Mouse (Mus musculus): Measurements from ENCODE around the gene Zfp423. TPM values are rescaled to one million over a fixed set of nuclear protein-coding genes. Genes with fewer than 3 reads are reported as not detected.

Zfp423 gene
- polyA plus RNA-seq, 1 experiment = 6.4 TPM

GRCm38 (mm10) chr8:87953473-87953872 lies 5.9 kb downstream of the Zfp423 start:
- Histone ChIP-seq H3K4me1 (ENCODE audit: control insufficient read depth, insufficient read depth, low read length) (no peaks in the 10 kb centered on the region), H3K4me3 (replicated peaks; ENCODE audit: extremely low read depth, low read depth, low read length) (no peak overlapping the region)
- 68% methylated on average over 5 of the region's 5 CpGs for WGBS
- no peak for DNase-seq
- no peak for TF ChIP-seq POLR2A (IDR thresholded peaks at IDR 0.05; ENCODE audit: borderline replicate concordance, extremely low read depth, low read depth, low read length)
- TF ChIP-seq CTCF (IDR thresholded peaks at IDR 0.05; ENCODE audit: insufficient read depth, low read length) = no peak

GRCm38 (mm10) chr8:87952298-87952697 lies 7.1 kb downstream of the Zfp423 start:
- WGBS = 82% methylated on average over 6 of the region's 6 CpGs
- Histone ChIP-seq H3K4me1 (ENCODE audit: control insufficient read depth, insufficient read depth, low read length) (no peaks in the 10 kb centered on the region), H3K4me3 (replicated peaks; ENCODE audit: extremely low read depth, low read depth, low read length) (no peak overlapping the region)
- no peak for DNase-seq
- TF ChIP-seq CTCF (IDR thresholded peaks at IDR 0.05; ENCODE audit: insufficient read depth, low read length) (no peak), POLR2A (IDR thresholded peaks at IDR 0.05; ENCODE audit: borderline replicate concordance, extremely low read depth, low read depth, low read length) (no peak)

DNA sequence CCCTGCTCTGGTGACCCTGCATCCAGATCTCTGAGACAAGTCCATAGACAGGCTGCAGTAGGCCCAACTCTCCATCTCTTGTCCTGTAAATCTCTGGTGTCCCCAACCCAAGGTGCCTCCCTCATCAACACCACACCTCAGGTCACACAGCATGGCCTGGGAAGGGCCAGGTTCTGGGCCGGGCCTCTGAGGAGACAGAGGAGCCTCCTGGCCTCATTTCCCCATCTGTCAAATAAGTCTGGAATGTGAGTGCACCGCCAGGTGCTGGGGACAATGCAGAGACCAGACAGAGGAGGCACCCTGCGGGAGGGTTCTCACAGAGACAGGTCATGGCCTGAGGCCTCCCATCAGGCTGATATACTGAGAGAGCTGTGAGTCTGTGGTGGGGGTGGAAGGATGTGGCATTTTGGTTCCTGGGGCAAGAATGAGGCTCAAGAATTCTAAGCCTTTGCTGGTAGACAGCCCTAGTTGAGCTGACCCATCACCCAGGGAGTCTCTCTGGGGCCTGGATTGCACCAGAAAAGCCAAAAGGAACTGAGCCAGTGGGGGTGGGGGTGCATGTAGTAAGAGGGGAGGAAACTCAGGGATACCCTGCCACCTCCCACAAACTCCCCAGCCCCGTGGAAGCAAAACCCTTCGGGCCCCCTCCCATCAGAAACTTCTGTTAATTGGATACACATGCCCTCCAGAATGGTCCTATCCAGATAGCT lies 15.0 kb downstream of the Zfp423 start:
- DNase-seq = no peak
- 62% methylated on average over 5 of the region's 5 CpGs for WGBS

GRCm38 (mm10) chr8:87943651-87944091 lies 15.7 kb downstream of the Zfp423 start:
- 14% methylated on average over 42 of the region's 42 CpGs for WGBS
- peaks cover 2% of the 10 kb centered on the region for H3K4me1 ChIP-seq (ENCODE audit: control insufficient read depth, insufficient read depth, low read length)
- DNase-seq = no peak

More for the DNA sequence above, 15.0 kb downstream of the Zfp423 start:
- Histone ChIP-seq H3K4me3 (replicated peaks; ENCODE audit: extremely low read depth, low read depth, low read length) (no peak overlapping the region), H3K4me1 (ENCODE audit: control insufficient read depth, insufficient read depth, low read length) (peaks cover 2% of the 10 kb centered on the region)
- TF ChIP-seq POLR2A (IDR thresholded peaks at IDR 0.05; ENCODE audit: borderline replicate concordance, extremely low read depth, low read depth, low read length) = no peak
- TF ChIP-seq CTCF (IDR thresholded peaks at IDR 0.05; ENCODE audit: insufficient read depth, low read length) = no peak

DNA sequence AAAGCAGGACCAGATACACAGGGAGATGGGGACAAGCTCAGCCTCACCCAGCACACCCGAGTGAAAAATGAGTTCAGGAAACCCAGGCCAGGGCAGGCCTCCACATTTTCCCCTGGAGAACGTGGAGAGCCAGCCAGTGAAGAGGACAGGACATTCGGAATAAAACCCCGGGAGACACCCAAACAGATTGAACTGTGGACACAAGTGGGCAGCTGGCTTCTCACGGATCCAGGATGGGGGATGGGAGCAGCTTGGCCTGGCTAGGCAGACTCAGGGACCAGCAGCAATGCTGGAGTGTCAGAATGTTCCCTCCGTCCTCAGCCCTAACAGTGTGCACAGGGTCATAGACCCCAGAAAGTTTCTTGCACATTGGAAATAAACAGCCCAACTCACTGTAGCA lies 18.7 kb downstream of the Zfp423 start:
- H3K4me3 ChIP-seq (replicated peaks; ENCODE audit: extremely low read depth, low read depth, low read length) = no peak overlapping the region
- no peak for TF ChIP-seq POLR2A (IDR thresholded peaks at IDR 0.05; ENCODE audit: borderline replicate concordance, extremely low read depth, low read depth, low read length)
- no peak for TF ChIP-seq CTCF (IDR thresholded peaks at IDR 0.05; ENCODE audit: insufficient read depth, low read length)
- 34% methylated on average over 6 of the region's 6 CpGs for WGBS
- no peak for DNase-seq
- H3K4me1 ChIP-seq (ENCODE audit: control insufficient read depth, insufficient read depth, low read length) = peaks cover 2% of the 10 kb centered on the region

More at GRCm38 (mm10) chr8:87943651-87944091, 15.7 kb downstream of the Zfp423 start:
- H3K4me3 ChIP-seq (replicated peaks; ENCODE audit: extremely low read depth, low read depth, low read length) = peak overlapping the region; percentile 20
- TF ChIP-seq CTCF (IDR thresholded peaks at IDR 0.05; ENCODE audit: insufficient read depth, low read length) = no peak
- TF ChIP-seq POLR2A (IDR thresholded peaks at IDR 0.05; ENCODE audit: borderline replicate concordance, extremely low read depth, low read depth, low read length) = no peak

- H3K4me3 ChIP-seq (replicated peaks; ENCODE audit: extremely low read depth, low read depth, low read length) = no peak overlapping the region
- TF ChIP-seq CTCF (IDR thresholded peaks at IDR 0.05; ENCODE audit: insufficient read depth, low read length) = no peak
- TF ChIP-seq POLR2A (IDR thresholded peaks at IDR 0.05; ENCODE audit: borderline replicate concordance, extremely low read depth, low read depth, low read length) = no peak
- 20% methylated on average over 8 of the region's 8 CpGs for WGBS
- peaks cover 2% of the 10 kb centered on the region for H3K4me1 ChIP-seq (ENCODE audit: control insufficient read depth, insufficient read depth, low read length)
- no peak for DNase-seq
Observed at GRCm38 (mm10) chr8:87939308-87939936, 20.0 kb downstream of the Zfp423 start.

- DNase-seq = peak; percentile 21
- 17% methylated on average over 20 of the region's 20 CpGs for WGBS
- TF ChIP-seq POLR2A (IDR thresholded peaks at IDR 0.05; ENCODE audit: borderline replicate concordance, extremely low read depth, low read depth, low read length) (peak; percentile 49; the same call in 1 of the 2 replicates), CTCF (IDR thresholded peaks at IDR 0.05; ENCODE audit: insufficient read depth, low read length) (no peak)
- H3K4me3 ChIP-seq (replicated peaks; ENCODE audit: extremely low read depth, low read depth, low read length) = no peak overlapping the region
- H3K4me1 ChIP-seq (ENCODE audit: control insufficient read depth, insufficient read depth, low read length) = peaks cover 2% of the 10 kb centered on the region
Observed at GRCm38 (mm10) chr8:87938351-87939232, 20.8 kb downstream of the Zfp423 start.

GRCm38 (mm10) chr8:87937211-87937610 lies 22.2 kb downstream of the Zfp423 start:
- Histone ChIP-seq H3K4me3 (replicated peaks; ENCODE audit: extremely low read depth, low read depth, low read length) (no peak overlapping the region), H3K4me1 (ENCODE audit: control insufficient read depth, insufficient read depth, low read length) (no peaks in the 10 kb centered on the region; the same call in 1 of the 2 replicates)
- 53% methylated on average over 3 of the region's 3 CpGs for WGBS
- TF ChIP-seq CTCF (IDR thresholded peaks at IDR 0.05; ENCODE audit: insufficient read depth, low read length) (no peak), POLR2A (IDR thresholded peaks at IDR 0.05; ENCODE audit: borderline replicate concordance, extremely low read depth, low read depth, low read length) (no peak)
- no peak for DNase-seq

DNA sequence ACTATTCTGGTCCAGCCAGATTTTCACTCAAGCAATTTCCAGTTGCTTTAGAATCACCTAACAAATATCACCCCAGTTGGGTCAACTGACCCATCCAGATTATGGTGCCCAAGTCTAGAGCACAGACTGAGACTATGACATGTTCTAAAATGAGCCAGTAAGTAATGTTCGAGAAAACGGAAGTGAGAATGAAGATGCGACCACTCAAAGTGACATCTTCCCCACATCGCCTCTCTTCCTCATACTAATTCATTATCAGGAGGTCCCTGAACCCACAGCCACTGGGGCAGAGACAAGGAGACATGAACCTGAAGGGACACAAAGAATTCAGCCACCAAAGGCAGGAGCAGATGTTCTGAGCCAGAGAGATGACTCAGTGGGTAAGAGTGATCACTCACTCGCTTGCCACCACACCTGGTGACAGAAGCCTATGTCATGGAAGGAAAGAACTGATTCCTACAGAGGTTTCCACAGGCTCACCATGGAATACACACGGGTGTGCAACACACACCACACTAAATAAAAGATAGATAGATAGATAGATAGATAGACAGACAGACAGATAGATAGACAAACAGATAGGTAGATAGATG lies 24.2 kb downstream of the Zfp423 start:
- no peaks in the 10 kb centered on the region; the same call in 1 of the 2 replicates for H3K4me1 ChIP-seq (ENCODE audit: control insufficient read depth, insufficient read depth, low read length)
- no peak for DNase-seq
- no peak overlapping the region for H3K4me3 ChIP-seq (replicated peaks; ENCODE audit: extremely low read depth, low read depth, low read length)
- TF ChIP-seq CTCF (IDR thresholded peaks at IDR 0.05; ENCODE audit: insufficient read depth, low read length) (no peak), POLR2A (IDR thresholded peaks at IDR 0.05; ENCODE audit: borderline replicate concordance, extremely low read depth, low read depth, low read length) (no peak)
- 86% methylated on average over 6 of the region's 6 CpGs for WGBS
